Mouse (Mus musculus) forelimb bud, embryonic 11.5 days (tissue): ENCODE results near the gene Emc1.
"Not testable (repeated sequence)": the region's sequence is repeated elsewhere in the genome, so short reads cannot be mapped to it uniquely, and the experiment has no call there.

Experiments used
- DNase-seq: peaks from one replicate; pipeline ENCODE4 v3.0.0-alpha.2; 2012; ENCODE audit warnings: low read depth, low spot score

Gene Emc1

DNA sequence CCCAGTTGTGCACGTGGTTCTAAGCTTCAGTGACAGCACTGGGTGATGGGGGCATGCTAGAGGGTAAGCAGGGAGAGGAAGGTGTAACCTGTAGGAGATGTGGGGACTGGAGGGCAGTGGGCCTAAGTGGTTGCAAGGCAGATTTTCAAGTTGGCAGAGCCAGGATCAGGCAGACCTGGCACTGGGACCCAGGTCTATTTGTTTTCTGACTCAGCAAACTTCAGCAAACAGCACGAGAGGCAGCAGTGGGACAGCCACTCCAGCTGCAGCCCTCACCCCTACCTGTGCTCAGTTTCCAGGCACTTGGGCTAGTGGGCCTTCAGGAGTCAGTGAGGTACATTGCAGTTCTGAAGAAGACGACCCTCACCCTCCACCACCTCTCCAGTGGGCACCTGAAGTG lies 4.8 kb downstream of the Emc1 start:
- DNase-seq: no peak

DNA sequence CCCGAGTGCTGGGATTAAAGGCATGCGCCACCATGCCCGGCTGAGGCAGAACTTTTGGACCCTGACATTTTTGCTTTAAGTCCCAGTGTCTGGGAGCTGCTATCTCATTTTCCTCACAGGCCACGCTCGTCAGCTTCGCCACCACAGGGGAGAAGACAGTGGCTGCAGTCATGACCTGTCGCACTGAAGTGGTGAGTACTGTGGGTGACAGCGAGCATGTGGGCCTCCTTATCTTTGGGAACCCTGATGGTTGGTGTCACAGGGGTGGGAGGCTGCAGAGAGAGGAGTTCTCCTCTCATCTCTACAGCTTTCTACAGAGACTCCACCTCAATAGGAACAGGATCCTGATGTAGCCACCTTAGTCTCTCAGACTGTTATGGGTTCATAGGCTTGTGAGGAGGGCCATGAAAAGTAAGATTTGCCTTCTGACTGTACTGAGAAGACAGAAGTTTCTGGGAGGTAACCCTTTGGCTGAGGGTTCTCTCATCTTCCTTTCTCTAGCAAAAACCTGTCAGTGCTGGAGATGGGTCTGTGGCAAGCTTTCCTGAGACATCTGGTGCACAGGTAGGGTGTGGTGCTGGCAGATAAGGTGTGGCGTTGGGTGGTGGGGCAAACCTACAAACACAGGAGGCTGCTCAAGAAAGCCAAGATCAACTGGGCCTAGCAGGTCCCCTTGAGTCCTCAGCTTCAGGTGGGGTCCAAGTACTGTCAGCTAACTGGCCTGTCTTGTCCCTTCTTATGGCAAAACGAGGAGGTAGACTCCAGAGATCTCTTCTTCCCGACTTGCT lies 8.6 kb downstream of the Emc1 start:
- no peak for DNase-seq

DNA sequence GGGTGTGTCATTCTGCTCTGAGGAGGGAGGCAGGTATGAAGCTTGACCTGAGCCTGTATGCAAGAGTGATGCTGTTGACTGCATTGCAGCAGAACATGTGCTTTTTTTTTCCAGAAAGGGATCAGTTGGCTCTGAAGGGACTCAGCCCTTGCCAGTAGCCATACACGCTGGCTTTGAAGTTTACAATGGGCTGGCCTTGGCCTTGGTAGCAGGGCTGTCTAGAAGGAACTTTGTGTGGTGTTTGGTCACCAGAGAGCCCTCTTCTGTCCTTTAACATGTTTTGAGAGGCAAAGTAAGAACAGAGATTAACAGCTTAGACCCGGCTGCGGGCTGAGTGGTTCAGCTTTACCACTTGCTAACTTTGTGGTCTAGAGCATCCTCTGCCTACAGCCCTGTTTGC lies 14.9 kb downstream of the Emc1 start:
- no peak for DNase-seq

DNA sequence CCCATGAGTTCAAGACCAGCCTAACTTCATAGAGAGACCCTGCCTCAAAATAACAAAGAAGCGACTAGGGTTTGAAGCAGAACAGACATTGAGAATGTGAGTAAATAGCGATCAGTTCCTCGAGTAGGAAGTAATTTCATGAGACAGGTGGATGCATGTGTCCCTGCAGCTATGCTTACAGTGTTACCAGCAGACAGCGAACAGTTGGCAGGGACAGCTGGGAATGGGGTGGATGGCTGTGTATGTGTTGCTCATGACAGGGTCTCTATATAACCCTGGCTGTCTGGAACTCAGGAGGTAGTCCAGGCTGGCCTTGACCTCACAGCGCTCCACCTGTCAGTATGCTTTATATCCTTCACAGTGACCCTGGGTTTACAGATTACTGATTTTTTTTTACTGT lies 15.7 kb downstream of the Emc1 start:
- no peak for DNase-seq

DNA sequence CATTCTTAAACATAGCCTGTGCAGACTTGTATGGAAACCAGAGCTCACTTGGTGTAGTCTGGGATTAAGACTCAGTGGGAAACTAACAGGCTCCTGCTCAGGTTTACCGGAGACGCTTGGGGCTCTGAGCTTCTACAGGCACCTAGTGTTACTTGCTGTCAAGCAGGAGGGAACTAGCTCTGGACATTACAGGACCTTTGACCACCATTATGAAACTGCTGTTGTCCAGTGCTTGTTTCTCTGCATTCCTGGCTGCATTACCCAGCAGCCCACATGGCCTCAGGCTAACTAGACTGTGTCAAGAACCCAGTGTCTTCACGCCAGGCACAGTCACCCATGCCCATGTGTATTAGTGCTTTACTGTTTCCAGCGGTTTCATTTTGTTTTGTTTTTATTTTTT lies 20.7 kb downstream of the Emc1 start:
- DNase-seq: no peak

DNA sequence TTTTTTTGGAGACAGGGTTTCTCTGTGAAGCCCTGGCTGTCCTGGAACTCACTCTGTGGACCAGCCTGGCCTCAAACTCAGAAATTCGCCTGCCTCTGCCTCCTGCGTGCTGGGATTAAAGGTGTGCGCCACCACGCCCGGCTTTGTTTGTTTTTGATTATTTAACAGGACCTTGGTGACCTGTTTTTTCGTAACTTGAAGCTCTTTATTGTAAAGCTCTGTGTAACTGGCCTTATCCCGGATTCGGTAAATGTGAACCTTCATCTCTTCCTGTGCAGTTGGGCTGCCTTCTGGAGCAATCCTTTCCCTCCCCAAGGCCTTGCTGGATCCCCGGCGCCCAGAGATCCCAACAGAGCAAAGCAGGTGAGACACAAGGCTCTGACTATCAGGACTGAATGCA lies 21.1 kb downstream of the Emc1 start:
- DNase-seq: no peak

DNA sequence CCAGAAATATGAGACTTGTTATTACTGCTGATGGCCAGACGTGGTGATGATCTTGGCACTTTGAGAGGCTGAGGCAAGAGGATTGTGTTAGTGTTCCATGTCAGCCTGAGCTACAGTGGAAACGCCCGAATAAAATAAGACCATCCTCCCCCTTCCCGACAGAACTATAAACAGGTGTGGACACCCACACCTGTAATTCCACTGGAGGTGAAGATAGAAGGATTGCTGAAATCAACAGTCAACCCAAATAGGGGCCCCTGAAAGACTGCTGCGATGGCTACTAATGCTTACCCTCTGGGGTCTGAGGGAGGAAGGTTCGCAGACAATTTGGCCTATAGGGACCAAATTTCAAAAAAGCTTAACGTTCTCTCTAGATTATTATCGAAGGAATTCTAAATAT lies 27.3 kb downstream of the Emc1 start:
- DNase-seq: no peak

DNA sequence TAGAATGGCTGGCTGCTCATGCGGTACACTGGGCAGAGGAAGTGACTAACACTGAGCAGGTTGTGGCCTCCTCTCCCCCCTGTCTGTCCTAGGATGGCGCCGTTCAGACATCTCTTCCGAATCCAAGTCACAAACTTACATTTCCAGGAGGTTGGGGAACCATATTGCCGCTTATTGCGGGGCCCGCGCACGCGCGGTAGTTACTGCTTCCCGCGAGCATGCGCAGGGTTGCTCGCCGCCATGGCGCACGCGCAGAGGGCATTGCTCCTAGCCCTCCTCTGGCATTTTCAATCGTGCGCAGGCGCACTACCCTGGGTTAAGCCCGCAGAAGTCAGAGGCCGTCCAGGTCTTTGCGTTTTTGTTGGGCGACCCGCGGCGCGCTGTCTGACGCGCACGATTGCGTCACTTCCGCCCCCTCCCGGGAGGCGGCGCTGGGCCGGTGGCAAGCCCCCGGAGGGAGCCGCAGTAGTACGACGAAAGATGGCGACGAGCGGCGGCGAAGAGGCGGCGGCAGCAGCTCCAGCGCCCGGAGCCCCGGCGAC lies 27.9 kb downstream of the Emc1 start:
- peak; percentile 100 for DNase-seq

DNA sequence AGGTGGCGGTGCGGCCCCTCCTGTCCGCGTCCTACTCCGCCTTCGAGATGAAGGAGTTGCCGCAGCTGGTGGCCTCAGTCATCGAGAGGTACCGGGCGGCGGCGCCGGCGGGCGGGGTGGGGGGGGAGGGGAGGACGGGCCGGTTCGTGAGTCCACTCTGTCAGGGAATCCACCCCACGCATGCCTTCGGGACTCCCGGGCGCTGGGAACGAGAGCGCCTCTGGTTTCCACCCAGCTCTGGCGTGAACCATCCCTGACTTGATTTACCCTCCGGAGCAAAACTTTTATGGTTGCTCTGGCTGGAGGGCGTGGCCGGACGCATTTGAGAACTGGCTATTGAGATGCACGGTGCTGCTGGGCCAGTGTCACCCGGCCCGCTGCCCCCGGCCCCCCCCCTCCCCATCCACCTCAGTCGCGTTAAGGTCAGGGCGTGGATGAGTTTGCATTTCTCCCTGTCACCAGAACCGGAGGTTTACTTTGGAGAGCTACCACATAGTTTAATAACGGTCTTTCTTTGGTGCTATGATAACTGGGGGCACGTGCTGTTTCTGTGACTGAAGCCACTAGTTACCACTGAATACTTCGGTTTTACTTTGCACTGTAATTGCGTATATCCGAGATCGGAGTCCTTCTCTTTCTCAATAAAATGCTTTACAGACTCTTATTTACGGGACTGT lies 28.5 kb downstream of the Emc1 start:
- DNase-seq: no peak

DNA sequence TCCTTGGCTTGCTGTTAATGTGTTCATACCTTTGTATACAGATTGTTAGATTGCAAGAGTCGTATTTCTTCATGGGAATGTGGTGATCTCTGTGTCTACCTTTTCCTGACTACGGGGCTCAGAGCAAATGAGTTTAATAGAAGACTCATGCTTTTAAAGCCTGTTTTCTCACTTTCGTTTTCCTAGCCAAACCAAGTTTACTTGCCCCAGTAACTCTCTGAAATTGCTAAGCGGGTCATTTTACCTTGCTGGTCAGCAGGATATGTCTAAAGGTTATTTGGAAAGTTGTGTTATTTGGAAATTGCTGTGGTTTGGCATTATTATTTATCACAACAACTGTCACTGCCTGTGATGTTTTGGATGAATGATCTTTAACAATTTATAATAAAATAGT lies 29.1 kb downstream of the Emc1 start:
- DNase-seq: no peak

DNA sequence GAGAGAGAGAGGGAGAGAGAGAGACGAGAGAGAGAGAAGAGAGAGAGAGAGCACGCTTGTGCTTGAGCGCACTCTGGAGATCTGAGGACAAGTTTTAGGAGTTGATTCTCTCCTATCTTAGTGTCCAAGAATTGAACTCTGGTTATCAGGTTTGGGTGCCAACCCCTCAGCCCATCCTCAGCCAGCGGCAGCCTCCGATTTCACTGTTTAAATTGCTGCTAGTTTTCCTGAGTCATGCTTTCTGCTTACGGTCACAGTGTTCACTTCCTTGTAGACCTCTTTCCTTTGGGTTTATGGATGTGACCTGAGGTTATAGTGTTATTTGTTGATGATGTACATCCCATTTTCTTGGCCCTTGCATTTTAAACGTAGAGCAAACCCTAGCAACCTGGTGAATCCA lies 29.8 kb downstream of the Emc1 start:
- DNase-seq: no peak

DNA sequence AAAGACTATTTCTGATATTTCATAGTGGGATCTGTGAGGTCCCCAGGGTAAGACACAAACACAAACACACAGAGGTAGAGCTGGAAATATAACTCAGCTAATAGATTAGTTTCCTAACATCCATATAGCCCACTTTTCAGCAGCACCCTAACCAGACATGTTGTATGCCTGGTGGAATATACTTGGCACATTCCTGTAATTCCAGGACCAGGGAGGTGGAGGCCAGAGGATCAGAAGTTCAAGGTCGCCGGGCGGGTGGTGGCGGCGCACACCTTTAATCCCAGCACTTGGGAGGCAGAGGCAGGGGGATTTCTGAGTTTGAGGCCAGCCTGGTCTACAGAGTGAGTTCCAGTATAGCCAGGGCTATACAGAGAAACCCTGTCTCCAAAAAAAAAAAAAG lies 33.5 kb downstream of the Emc1 start:
- DNase-seq: not testable (repeated sequence)

DNA sequence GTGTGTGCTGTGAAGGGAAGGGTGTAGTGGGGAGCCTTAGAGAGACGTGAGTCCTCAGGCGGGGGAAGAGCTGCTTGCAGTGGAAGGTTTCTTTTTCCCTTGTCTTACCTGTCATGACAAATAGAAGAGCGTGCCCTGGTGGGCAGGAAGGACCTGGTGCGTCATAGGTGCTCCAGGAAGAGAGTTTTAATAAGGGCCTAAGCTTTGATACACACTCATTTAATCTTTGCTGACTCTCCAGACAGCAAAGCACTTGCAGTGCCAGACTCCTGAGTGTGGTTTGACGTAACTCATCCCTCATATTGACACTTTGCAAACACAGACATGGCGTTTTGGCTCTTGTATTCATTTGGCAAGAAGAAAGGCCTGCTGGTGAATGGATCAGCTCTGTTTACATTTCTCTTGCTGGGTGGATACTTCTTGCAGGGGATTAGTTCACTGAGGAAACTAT lies 34.5 kb downstream of the Emc1 start:
- DNase-seq: no peak

DNA sequence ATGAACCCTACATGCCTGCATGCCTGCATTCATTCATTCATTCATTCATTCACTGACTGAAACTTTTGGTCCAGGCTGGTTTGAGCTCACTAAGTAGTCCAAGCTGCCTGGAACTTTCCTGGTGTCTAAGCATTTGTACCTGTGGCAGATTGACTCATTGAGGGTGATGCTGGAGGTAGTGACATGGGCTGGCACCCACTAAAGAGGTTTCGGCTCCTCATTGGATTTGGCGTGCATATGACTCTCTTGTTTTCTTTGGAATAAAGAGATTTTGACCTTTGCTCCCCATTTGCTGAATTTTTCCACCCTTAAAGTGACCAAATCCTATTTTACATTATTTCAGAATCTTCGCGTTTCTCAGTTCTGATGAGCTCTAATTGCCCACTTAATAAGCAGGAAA lies 37.2 kb downstream of the Emc1 start:
- DNase-seq: no peak

DNA sequence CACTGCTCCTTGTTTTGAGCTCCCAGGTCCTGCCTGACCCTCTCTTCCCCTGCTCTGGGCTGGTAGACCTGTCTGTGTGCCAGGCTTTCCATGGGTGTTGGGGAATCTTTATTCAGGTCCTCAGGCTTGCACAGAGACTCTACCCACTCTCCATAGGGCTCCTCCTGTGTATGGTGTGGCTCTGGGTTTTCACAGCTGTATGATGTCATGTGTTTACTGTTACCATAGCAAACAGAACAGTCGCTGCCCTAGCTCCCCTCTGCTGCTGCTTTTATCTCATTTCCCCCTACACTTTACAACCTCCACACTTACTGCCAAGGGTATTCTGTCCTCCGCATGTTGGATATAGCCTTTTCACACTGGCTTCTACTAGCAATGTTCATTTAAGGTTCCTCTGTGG lies 43.0 kb downstream of the Emc1 start:
- DNase-seq: no peak

DNA sequence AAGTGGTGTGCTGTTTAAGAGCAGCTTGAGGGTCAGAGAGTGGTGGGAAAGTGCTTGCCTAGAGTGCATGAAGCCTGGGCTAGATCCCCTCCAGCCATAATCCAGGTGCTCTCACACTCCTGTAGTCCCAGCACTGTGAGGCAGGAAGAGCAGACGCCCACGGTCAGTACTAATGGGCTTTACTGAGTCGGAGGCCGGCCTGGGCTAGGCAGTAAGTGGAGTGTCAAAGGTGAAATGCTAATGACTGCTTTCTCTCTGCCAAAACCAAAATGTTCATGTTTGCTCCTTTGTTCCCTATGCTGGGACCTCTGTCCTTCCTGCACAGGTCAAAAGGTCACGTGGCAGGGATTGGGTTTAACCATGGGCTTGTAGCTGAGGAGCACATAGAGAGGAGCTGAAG lies 48.1 kb downstream of the Emc1 start:
- DNase-seq: no peak

DNA sequence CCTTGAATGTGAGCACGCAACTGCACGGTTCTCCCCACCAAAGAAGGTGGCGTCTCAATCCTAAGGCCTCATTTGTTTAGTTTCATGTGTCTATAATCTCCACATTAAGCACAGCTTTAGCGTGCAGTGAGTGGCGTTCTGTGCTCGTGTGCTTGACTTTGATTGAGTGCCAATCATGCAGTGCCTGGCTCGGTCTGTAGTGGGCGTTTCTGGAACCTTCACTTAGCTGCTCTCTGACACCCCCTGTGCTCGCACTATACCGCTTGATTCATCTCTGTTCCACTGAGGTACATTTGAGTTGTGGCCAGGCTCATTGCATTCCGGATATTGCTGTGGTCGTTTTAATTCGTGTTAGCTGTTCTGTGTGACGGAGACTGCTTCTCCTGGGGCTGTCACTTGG lies 50.8 kb downstream of the Emc1 start:
- no peak for DNase-seq

DNA sequence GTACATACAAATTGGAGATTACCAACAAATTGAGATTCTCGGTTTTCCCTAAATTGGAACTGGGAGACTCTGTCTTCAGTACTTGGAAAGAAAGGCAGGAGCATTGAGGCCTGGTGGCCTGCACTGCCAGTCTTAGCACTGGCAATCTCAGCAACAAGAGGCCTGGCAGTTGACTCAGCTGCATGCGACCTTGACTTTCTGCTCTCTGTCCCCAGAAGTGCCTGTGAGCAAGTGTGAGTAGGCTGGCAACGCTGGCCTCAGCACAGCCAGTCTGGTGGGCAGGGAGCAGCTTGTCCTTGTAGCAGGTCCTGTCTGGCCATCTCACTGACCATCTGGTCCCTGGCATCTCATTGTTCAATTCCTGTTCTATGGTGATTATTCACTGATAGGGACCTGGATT lies 59.0 kb downstream of the Emc1 start:
- DNase-seq: no peak

DNA sequence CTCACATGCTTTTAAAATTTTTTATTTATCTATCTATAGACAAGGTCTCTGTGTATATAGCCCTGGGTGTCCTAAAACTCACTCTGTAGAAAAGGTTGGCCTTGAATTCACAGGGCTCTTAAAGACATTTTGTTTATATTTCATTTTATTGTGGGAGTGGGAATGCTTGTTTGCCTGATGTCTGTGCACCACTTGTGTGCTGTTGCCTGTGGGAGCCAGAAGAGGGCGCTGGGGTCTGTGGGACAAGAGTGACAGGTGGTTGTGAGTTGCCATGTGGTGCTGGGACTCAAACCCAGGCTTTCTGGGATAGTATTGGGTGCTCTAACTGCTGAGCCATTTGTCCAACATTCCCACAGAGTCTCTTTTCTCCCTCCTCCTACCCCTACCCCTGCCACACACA lies 65.5 kb downstream of the Emc1 start:
- DNase-seq: no peak

DNA sequence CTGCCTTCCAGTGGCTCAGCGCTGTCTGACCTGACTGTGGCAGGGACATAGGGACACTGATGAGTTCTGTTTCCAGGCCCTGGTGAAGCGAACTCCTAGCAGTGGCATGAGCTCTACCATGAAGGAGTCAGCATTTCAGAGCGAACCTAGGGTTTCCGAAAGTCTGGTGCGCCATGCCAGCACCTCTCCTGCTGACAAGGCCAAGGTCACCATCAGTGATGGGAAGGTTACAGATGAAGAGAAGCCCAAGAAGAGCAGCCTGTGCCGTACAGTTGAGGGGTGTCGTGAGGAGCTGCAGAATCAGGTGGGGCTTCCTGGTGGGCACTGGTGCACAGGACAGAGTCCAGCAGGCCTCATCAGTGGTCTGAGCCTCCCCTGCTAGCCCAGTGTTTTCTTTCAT lies 69.2 kb downstream of the Emc1 start:
- DNase-seq: no peak

DNA sequence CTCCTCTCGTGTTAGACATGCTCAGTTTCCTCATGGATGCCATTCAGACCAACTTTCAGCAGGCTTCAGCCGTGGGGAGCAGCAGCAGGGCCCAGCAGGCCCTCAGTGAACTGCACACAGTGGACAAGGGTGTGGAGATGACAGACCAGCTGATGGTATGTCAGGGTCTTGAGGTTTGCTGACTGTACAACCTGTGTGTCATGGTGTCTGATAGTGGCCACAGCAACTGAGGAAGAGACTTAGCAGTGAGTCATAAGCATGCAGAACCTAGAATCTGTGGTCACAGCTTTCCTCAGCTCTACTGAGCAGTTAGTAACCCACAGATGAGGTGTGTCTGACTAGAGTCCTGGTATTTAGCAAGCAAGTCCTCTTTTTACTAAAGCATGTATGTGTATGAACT lies 70.0 kb downstream of the Emc1 start:
- no peak for DNase-seq

DNA sequence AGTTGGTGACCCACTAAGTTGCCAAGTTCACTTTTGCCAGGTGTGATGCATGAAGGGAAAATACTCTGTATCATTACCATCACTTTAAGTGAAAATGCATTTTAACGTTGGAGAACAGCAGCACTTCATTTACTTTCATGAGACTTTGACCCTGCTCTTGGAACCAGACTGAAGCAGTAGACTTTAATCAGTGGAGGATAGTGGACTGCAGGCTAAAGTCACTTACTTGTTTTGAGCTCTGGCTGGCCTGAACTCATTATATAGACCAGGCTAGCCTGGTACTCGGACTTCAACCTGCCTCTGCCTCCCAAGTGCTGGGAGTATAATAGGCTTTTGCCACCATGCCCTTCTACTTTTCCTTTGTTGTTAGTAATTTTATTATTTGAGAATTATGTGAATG lies 70.9 kb downstream of the Emc1 start:
- no peak for DNase-seq
